Mouse (Mus musculus) c-Kit-positive CD71-negative TER-119-negative erythroid progenitor cells, embryonic 14.5 days (primary cell): ENCODE results near the gene Xpo4.
A peak's percentile ranks its signal among the peaks of the same experiment; 100 is the strongest.

Experiments
- DNase-seq: peaks from one replicate; pipeline ENCODE4 v3.0.0-alpha.2; 2013; ENCODE audit warnings: low read depth

Gene Xpo4

DNA sequence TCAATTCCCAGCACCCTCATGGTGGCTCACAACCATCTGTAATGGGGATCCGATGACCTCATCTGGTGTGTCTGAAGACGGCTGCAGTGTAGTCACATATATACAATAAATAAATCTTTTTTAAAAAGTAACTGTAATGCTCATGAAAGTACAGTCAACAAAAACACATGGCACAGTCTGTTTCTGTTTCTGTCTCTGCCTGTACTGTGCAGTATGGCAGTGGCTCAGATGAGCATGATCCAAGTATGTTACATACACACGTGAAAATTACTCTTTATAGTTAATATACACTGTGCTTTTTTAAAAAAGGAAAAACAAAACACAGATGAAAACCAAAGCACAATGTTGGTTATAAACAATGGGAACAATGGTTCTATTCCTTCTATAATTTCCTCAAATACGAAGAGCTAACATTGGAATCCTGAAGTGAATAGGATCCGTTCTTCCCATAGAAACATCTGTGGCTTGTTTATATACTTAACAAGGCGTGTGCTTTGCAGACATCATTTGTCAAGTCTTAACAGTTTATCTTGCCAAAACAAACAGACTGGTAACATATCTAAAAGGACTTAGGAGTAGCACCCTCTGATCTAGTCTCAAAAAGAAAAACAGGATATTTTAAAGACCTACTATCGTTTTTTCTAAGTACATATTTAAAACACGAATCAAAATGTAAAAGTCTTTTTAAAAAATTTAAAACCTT is 58.4 kb downstream of the Xpo4 start:
- DNase-seq, result no peak

DNA sequence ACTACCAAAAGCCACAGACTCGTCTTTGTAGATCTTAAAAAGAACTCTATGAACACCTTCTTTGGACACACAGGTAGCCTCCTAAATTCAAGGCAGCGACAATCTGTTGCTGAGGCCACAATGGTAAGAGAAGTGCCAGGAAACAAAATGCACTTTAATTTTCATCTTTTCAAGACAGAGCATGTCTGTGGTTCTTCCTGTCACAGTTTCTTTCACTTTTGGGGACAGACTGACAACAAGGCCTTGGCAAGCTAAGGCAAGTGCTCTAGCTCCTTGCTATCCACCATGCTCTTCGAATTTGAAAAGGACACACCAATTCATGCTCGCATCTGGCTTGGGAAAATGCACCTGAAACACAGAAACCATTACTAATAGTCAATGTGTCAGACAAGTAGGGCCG is 72.0 kb downstream of the Xpo4 start:
- DNase-seq, result no peak

DNA sequence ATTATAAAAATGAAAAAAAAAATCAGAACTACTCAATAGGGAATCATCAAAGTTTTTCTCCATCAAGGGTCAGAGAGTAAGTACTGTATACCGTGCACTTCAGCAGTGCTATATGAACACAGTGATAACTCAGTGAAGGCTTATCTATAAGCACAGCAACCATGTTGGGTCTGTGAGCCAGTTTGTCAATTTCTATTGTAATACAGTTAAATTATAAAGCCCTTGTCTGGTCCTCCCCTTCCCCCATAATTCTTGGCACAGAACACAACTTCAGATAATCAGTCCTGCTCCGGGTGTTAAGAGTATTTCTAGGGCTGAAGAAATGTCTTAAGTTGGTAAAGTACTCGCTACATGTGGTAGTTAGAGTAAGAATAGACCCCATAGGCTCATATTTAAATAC is 73.4 kb downstream of the Xpo4 start:
- DNase-seq, result no peak

DNA sequence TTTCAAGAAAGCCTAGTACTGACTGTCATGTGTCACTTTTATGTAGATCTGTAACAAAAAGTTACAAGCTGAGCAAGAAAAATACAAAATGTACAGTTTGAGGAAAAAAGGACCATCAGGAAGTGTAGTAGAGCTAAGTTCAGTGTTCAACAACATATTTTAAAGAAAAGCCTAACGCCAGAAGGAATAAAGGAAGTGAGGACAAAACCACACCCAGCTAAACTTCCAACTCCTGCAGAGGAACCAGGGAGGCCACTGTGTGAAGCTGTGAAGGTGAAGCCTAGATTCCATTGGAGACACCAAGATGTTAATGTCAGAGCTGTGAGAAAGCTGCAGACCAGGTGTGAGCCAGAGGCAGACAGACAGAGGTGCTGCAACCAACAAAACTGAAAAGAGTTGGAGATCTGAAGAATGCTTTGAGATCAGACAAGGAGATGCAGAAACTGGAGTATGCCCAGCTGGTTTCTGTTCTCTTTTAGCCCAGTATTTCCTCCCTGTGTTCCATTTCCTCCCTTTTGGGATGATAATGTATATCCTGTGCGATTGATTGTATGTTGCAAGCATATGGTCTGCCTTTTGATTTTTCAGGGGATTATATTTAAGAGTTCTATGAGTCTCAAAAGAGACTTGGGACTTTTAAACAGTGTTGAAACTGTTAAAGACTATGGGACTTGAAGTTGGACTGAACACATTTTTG is 88.7 kb downstream of the Xpo4 start:
- no peak for DNase-seq

DNA sequence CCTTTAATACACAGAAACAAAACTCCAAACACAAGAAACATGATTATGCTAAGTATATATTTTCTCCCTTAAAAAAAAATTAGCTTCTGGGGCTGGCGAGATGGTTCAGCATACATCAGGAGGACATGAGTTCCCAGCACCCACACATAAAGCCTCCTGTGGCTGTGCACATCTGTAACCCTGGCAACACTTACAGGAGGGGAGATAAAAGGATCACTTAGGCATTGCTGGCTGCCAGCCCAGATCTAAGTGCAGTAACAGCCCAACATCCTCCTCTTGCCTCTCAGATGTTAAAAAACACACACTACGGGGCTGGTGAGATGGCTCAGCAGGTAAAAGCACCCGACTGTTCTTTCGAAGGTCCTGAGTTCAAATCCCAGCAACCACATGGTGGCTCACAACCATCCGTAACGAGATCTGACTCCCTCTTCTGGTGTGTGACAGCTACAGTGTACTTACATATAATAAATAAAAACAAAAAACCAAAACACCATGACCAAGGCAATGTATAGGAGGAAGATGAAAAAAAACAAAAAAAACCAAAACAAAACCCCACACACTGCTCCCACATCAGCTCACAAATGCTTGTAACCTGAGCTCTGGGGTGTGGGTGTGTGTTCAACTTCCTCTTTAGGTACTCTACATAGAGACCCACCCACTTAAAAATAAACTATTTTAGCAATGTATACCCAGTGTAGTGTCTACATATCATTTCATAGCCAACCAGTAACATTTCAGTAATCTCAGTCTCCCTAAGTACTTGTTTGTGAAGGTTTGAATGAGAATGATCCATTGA is 90.2 kb downstream of the Xpo4 start:
- no peak for DNase-seq

DNA sequence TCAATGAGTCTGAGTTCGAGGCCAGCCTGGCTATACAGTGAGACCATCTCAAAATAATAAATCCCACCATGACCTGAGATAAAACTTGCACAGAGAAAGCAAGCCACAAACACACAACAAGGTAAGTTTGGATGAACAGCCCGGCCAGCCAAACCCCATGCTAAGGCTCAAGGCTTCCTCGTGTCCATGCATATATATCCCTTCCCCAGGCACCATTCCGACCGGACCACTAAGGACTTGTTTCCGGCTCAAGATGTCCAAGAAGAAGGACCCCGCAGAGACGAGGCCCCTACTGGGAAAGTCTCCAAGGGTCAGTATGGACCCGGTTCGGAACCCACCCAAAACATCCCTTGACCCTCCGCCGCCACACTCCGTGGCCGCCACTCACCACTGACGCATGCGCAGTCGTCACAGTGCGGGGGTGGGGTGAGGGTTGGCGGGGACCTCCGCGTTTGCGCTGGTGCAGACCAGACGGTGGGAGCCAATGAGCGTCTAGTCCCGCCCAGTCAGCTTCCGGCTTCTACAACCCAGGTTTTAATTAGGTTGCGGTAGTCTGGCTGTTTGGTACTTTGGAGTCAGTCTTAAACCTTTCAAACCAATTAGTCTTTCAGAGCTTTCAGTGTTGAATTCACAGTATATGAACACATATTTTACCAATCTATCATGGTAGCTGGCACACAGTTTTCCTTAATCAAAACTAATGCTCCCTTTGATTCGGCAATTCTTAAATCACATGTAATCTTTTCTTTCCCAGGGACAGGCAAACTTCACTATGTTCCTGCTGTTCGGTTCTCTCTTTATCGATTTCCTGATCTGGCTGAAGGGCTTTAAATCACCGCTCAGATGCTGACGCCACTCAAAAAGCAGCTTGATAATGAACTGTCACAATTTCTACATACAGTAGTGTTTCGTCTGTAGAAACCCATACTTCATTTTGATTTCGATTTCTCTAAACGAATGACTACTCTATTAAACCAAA is 93.8 kb downstream of the Xpo4 start, which contains the start of gene Eef1akmt1:
TSS of gene Eef1akmt1 (minus strand) at position 458 of the 979 bp plus-strand sequence.
- peak; percentile 94 for DNase-seq

DNA sequence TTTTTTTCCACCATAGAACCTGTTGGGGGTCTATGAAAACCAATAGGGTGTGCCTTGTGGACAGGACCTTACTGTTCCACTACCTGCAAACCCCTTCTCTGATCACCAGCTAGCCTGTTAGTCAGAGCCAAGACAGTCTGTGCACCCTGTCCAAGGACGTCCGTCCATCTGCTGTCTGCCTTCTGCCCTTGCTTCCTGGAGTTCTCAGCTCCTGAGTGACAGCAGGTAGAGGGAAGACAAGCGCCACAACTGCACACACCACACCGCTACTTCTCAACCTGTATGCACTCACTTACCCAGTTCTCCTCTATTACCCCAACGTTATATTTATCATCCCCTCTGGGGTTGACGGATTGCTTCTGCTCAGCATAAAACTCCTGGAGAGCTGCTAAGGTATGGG is 99.6 kb downstream of the Xpo4 start:
- DNase-seq, result no peak

DNA sequence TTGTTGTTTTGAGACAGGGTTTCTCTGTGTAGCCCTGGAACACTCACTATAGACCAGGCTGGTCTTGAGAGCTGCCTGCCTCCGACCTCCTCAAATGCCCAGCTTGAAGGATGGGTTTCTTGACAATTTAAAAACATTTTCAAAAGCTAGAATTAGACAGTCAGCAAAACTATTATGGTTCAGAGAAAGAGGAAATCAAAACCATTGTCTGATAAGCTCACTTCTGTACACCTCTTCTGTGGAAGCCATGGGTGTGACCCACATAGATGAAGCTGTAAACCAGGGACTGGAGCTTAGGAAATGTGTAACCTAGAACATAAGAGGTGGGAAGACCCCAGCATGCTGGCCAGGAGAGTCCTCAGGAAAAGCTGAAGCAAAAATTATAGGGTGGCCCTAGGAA is 108.3 kb downstream of the Xpo4 start:
- DNase-seq, result no peak

DNA sequence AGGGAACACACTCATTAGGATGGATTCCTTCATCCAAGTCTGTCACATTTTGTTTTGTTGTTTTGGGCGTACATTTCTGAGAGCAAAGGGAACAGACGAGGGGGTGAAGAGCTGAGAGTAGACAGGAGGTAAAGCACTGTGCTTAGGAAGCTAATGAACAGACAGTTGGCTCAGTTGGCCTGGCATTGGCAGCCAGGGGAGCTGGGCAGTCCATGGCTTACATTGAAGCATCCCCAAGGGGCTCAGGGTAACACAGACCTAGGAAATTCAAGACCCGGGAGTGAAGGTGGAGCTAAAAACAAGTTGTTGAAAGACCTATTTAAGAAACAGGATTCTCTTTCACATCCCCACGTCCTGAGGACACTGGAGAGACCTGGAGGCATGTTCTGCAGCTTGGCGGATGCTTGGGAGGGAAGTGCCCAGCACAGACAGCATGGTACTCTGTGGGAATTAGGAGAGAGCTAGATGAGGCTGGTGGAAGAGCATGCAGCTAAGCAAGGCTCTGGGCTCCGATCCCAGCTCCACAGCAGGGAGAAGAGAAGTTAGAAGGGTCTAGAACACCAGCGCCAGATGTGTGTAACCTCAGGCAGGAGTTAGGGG is 109.7 kb downstream of the Xpo4 start:
- DNase-seq, result no peak

DNA sequence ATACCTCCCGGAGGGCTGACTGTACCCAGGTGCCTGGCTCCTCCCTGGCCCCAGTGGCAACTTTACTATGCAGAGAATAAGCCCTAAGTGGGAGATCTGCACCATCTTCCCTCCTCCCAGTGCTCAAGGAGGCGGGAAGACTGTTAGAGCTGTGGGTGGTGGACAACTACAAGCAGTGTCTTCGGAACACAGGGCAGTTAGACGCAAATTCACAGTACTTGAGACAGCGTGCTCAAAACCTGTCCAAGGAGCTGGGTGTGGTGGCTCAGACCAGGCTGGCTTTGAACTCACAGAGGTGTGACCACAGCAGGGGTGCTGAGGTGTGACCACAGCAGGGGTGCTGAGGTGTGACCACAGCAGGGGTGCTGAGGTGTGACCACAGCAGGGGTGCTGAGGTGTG is 110.8 kb downstream of the Xpo4 start:
- no peak for DNase-seq

DNA sequence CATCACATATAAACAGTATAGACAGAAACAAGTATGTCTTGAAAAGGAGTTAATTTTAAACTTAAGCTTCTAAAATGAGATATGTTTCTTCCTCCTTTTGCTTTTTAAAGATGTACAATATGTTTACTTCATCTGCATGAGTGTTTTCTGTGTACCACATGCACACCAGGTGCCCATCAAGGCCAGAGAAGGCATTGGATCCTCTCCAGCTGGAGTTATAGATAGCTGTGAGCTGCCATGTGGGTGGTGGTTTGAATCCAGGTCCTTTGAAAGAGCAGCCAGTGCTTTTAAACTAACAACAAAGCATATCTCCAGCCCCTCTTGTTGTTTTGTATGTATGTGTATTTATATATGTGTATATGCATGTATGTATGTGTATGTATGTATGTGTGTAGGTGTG is 112.3 kb downstream of the Xpo4 start:
- DNase-seq, result no peak

DNA sequence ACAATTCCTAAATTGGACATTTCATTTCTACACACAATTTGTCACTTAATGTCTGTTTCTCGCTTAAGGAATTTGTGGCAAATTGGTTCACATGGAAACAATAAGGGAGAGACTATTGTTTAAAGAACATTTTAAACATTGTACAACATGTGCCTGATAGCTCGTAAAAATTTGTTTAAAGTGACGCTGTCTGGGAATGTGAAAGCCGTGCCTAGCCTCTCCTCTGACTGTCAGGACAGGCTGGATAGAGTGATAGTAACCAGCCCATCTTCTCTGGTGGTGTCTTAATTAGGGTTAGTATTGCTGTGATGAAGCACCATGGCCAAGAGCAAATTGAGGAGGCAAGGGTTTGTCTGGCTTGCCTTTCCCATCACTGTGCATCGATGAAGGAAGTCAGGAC is 118.2 kb downstream of the Xpo4 start:
- no peak for DNase-seq

DNA sequence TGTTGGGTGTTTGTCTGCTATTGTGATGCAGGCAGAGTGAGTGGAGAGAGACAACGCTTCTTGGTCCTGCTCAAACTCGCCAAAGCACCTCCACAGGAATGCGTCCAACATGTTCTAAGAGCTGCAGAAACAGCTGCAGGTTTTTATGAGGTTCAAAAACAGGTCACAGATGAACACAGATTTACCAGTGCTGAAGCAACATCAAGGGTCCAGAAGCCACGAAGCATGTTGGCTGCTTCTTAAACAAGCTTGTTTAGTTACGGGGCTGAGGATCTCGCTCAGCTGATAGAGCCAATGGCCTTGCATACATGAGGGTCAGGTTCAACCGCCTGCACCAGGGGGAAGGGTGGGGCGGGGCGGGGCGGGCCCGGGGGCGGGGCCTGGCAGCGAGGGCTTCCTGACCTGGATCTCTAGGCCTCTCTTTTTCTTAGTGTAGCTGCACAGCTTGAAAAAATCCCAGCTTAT is 118.6 kb downstream of the Xpo4 start:
- DNase-seq, result no peak

DNA sequence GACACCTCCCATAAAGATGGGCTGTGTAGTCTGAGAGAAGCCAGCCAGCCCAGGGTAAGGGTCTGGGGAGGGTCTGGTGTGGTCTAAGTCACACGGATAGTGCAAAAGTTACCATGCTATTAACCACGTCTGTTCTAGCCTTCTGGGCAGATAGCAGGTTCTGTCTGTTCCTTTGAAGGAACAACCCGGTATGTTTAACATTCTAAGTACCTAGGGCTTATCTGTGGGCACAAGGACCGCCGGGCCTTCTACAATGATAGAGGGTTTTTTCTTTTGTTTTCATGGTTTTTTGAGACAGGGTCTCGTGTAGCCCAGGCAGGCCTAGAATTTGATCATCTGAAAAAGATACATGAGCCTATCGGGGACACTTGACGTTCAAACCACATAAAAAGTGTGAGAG is 119.1 kb downstream of the Xpo4 start:
- DNase-seq, result no peak

DNA sequence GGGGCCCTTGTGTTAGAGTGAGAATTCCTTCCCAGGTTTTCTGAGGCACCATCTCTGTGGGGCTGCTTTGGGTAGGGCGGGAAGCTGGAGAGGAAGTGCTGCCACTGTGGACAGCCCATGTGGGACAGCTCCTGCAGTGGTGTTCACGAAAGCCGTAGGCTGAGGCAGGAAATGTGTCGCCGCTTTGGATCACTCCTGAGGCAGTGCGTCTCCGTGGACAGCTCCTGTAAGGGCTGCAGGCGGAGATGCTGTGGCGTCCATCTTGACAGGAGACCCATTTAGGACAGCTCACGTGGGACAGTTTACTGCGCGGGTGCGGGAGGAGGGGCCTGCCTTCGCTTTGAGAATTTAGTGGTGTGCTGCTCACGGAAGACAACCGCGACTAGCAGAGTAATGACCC is 119.7 kb downstream of the Xpo4 start:
- no peak for DNase-seq

DNA sequence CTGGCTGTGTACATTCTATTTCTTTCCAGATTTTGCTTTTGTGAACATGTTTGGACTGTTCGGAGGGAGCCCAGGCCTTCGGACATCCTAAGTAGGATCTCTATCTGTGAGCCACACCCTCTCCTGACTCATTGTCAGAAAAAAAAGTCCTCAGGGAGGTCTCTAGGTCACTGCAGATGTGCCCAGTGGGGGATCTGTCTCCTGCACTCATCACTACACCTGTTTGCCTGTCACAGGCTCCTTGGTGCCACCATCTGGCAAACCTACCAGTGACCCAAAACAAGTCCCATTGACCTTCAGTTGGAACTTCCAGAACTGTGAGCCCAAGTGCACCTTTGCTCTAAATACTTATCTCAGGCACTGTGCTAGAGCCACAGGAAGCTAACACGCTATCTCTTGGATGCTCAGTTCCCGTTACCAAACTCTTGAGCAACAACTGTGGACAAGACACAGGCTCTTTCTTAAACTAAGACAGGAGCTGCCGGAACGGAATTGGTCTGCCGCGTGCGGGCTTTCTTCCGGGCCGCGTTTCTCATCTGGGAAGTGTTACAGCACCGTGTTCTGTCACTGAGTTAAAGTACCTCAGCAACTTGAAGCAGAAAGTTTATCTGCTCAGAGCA is 121.7 kb downstream of the Xpo4 start:
- no peak for DNase-seq

DNA sequence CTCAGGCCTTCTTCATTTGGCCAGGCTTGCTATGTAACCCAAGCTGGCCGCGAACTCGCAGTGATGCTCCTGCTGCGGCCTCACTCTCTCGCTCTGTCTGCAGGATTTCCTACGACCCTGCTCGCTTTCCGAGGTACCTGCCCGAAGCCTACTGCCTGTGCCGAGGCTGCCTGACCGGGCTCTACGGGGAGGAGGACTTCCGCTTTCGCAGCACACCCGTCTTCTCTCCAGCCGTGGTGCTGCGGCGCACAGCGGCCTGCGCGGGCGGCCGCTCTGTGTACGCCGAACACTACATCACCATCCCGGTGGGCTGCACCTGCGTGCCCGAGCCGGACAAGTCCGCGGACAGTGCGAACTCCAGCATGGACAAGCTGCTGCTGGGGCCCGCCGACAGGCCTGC is 123.0 kb downstream of the Xpo4 start:
- no peak for DNase-seq

DNA sequence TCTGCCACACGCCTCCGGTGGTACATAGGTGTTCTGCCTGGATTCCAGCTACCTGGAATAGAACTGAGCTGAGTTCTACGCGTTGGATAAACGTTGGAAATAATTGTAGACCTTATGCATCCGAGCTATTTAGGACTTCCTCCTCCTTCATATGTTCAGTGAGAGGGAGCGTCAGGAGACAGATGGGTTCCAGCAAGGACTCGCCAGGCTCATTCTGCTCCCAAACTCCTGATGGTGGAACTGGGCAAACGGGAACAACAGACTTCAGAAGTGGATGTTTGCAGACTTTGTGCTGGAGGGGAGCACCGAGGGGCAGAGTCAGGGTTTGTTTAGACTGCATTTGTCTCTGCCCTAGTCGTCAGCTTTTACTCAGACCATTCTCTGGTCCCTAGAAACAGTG is 124.5 kb downstream of the Xpo4 start:
- DNase-seq, result no peak

DNA sequence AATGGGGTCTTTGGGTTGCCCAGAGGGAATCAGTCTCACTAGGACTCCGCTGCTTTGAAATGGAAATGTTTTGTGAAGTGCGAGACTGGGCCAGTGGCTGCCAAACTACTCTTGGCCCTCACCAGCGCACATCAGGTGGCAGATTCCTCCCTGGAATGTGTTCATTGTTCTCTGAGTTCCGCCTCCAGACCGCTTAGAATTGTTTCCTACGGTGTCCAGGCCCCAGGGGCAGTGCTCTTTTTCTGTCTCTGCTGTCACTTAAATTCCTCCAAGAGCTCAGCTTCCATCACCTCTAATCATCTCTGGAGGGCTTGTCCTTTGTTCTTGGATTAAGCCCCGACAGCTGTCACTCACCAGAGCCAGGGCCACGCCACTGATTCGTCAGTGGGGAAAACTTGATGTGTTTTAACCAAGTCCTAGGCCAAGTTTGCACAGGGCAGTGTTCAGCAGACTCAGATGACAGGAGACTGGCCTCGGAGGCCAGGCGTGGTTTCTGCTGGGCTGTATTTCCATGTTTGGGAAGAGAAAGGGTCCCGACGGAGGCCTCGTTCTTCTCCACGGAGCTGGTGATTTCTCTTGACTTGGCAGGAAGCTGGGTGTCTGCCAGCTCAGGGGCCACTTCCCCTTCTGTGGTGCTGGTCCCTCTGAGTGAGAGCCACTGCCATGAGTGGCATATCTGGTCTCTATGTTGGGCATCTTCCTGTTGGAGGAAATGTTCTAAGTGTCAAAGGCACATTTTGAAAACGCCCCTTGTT is 127.8 kb downstream of the Xpo4 start:
- no peak for DNase-seq

DNA sequence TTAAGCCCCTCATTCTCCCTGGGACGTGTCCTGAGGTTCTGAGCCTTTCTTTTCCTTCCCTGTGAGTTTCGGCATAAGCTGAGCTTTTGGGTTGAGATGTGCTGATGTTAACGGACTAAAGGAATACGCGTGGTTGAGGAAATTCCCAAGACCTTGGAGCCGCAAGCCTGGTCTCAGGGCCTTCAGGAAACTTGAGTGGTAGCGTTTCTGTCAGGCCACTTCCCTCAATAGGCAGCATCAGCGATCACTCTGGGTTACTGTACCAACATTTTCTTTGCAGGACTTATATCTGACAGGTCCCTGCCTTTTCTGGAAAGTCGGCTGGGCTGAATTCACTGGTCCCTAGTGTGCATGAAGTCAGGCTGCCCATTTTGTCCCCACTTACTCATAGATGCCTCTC is 128.4 kb downstream of the Xpo4 start:
- DNase-seq, result no peak
